ENCODE assay signal across 21 mouse cellular contexts in genomic region chr13:59663939-59664712, GRCm38 (mm10). TPM values are rescaled to one million over a fixed set of nuclear protein-coding genes. Genes with fewer than 3 reads are reported as not detected.
"Had no signal": no experiment of that assay in that cellular context is flagged by ENCODE, and none has a peak within 500 bp of the region (broad histone marks: within the 10 kb centered on the region; RNA-seq: fewer than 3 reads in every experiment).

No protein-coding gene starts in this region.

- ATAC-seq: hindbrain, postnatal 0 days; liver, postnatal 0 days had no signal

- H3K9ac ChIP-seq: limb, embryonic 12.5 days; liver, embryonic 13.5 days; liver, postnatal 0 days; neural tube, embryonic 15.5 days had no signal

- H3K9me3 ChIP-seq: limb, embryonic 12.5 days; liver, embryonic 13.5 days; neural tube, embryonic 15.5 days had no signal

- H3K27ac ChIP-seq: hindbrain, postnatal 0 days; limb, embryonic 12.5 days; liver, embryonic 13.5 days; neural tube, embryonic 15.5 days had no signal

- H3K4me2 ChIP-seq: limb, embryonic 12.5 days; liver, embryonic 13.5 days; neural tube, embryonic 15.5 days had no signal

- H3K4me3 ChIP-seq: limb, embryonic 12.5 days; liver, embryonic 13.5 days; myocyte; neural tube, embryonic 15.5 days had no signal

- DNase-seq: layer of hippocampus, postnatal 36 days; liver; liver, embryonic 13.5 days; liver, postnatal 0 days; lung, postnatal 36 days; midbrain, embryonic 14.5 days; right cerebral cortex, postnatal 4 days; spleen, adult 18-20 months; thymus, adult 18-20 months; thymus, postnatal 14 days had no signal

- H3K27me3 ChIP-seq: limb, embryonic 12.5 days; liver, embryonic 13.5 days; neural tube, embryonic 15.5 days had no signal

RNA-seq across cellular contexts. Expression of gene 4921517D22Rik, which starts 29.8 kb away (rescaled TPM):
- total RNA-seq: hindbrain, postnatal 0 days; layer of hippocampus, postnatal 36 days; left cerebral cortex, adult 8-10 months; left cerebral cortex, postnatal 36 days; megakaryocyte progenitor cell, adult 5-6 weeks had no signal
- polyA plus RNA-seq: hindbrain, postnatal 0 days; intestine, embryonic 14.5 days; limb, embryonic 12.5 days; liver, embryonic 13.5 days; liver, postnatal 0 days; lung, embryonic 16.5 days; midbrain, embryonic 14.5 days; myocyte; neural tube, embryonic 11.5 days; neural tube, embryonic 15.5 days; stomach, embryonic 14.5 days had no signal

RNA-seq across cellular contexts. Expression of gene Spata31d1a, which starts 46.0 kb away (rescaled TPM):
- total RNA-seq: hindbrain, postnatal 0 days; megakaryocyte progenitor cell, adult 5-6 weeks had no signal
- polyA plus RNA-seq: limb, embryonic 12.5 days; lung, embryonic 16.5 days; midbrain, embryonic 14.5 days; myocyte; neural tube, embryonic 11.5 days had no signal

RNA-seq across cellular contexts. Expression of gene Spata31d1b, which starts 48.0 kb away (rescaled TPM):
- total RNA-seq: left cerebral cortex, postnatal 36 days; megakaryocyte progenitor cell, adult 5-6 weeks had no signal
- polyA plus RNA-seq: hindbrain, postnatal 0 days; intestine, embryonic 14.5 days; limb, embryonic 12.5 days; liver, embryonic 13.5 days; liver, postnatal 0 days; lung, embryonic 16.5 days; midbrain, embryonic 14.5 days; myocyte; neural tube, embryonic 11.5 days; neural tube, embryonic 15.5 days; stomach, embryonic 14.5 days had no signal
